Mouse (Mus musculus) mesoderm, embryonic 11.5 days (tissue): ENCODE measurements around the gene Ect2.

Source experiments
- DNase-seq: peaks from one replicate; pipeline ENCODE4 v3.0.0-alpha.2; 2012; ENCODE audit warnings: low read depth, low spot score

Gene Ect2

GRCm38 (mm10) chr3:27071706-27072105, 82.0 kb downstream of the Ect2 start:
- DNase-seq = no peak

GRCm38 (mm10) chr3:27070340-27070739, 83.3 kb downstream of the Ect2 start:
- DNase-seq = peak; percentile 25

- DNase-seq = peak; percentile 29
Measured at GRCm38 (mm10) chr3:27067206-27067605, 86.5 kb downstream of the Ect2 start.

GRCm38 (mm10) chr3:27064886-27065285, 88.8 kb downstream of the Ect2 start:
- no peak for DNase-seq

GRCm38 (mm10) chr3:27063399-27064260, 90.0 kb downstream of the Ect2 start:
- DNase-seq = no peak

- no peak for DNase-seq
Measured at GRCm38 (mm10) chr3:27060441-27060840, 93.2 kb downstream of the Ect2 start.

GRCm38 (mm10) chr3:27059529-27060322, 94.0 kb downstream of the Ect2 start:
- no peak for DNase-seq

- no peak for DNase-seq
Measured at GRCm38 (mm10) chr3:27055471-27055870, 98.2 kb downstream of the Ect2 start.

GRCm38 (mm10) chr3:27054766-27055165, 98.9 kb downstream of the Ect2 start:
- no peak for DNase-seq
